Mouse (Mus musculus): ENCODE results near the gene Hist1h1b.
"Not testable (repeated sequence)": the region's sequence is repeated elsewhere in the genome, so short reads cannot be mapped to it uniquely, and the experiment has no call there.

Gene Hist1h1b

GRCm38 (mm10) chr13:21782361-21783254, 2.2 kb upstream of the Hist1h1b start:
- DNase-seq (ENCODE audit: low spot score in 2 of 2): not testable (repeated sequence)

DNA sequence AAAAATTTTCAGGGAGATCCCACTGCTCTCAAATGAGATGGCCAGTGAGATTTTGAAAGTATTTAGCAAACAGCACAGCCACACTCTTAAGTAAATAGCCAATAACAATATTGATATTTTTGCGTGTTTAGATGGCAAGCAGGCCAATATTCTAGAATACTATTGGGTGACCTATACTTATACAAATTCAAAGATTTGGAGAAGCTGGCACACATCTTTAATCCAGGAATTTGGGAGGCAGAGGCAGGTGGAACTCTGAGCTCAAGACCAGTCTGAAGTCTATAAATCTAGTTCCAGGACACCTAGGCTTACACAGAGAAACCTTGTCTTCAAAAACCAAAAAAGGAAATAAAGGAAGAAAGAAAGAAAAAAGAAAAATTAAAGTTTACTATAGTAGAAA, 1.2 kb upstream of the Hist1h1b start:
- DNase-seq (ENCODE audit: low spot score in 2 of 2): no peak

- DNase-seq (ENCODE audit: low spot score in 2 of 2): no peak
These were observed 663 bp upstream of the Hist1h1b start for GRCm38 (mm10) chr13:21781021-21781555.

DNA sequence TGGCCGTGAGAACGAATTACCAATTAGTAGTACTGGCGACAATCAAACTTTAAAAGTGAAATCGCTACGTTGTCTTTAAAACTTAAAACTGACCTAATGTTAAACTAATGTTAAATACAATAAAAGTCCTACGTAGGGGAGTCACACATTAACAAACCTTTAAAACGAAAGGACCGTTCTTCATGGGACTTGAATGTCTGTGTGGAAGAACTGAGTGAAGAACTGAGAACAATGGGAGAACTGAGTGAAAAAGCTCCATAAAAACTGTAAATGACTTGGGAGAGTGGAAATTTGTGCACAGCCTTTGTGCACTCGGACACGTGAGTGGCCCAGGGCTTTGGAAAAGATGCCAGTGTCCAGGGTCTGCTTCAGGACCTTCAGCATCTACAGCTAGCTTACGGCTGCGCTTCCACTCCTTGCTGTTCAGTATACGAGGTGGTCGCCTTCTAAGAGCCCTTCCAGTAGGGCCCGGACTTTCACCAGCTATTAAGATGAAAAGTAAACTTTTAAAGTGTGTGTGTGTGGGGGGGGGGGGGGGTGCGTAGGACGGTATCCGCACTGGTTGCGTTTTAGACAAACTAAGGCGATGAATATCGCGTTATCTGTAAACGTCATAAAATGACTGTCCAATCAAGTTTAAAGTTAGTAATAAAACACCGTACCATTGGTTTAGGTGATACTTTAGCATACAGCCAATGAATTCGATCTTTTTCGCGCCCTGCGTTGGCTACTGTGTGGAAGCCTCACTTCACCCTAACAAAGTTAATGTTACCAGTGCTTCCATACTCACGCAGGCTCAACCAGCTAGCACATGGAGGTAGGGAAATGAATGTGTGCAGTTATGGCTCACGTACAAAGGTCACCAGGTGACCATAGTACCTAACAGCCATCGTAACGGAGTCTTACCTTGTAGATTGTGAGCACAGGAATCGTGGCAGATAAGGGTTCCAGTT, 1.3 kb downstream of the Hist1h1b start:
- DNase-seq (ENCODE audit: low spot score in 2 of 2): peak; percentile 45 to 63

GRCm38 (mm10) chr13:21755707-21756106, 24.7 kb downstream of the Hist1h1b start:
- no peak for DNase-seq (ENCODE audit: low spot score in 2 of 2)

GRCm38 (mm10) chr13:21754294-21755001, 26.0 kb downstream of the Hist1h1b start:
- not testable (repeated sequence) for DNase-seq (ENCODE audit: low spot score in 2 of 2)

- DNase-seq (ENCODE audit: low spot score in 2 of 2): peak; percentile 43 to 53
These were observed 26.7 kb downstream of the Hist1h1b start, which contains the start of the genes Hist1h2ak and Hist1h2bn for GRCm38 (mm10) chr13:21753524-21754285. Gene Hist1h2ak, minus strand, starts transcription at chr13:21753827. Gene Hist1h2bn, plus strand, starts transcription at chr13:21754123.

DNA sequence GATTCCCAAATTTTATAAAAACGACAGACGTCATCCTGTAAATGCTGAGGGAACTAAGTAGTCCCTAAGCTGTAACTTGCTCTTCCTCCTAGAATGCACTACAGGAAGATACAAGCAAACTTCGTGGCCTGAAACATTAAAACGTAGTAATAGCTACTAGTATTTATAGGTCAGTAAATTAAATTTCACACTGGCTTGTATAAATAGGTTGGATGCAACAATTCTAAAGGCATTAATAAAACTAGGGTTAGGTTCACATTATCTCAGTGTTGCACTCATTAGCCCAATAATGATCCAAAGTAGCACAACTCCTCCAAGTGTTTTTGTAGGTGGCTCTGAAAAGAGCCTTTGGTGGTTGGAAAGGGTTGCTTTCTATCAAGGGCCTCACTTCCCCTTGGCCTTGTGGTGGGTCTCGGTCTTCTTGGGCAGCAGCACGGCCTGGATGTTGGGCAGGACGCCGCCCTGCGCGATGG, 27.3 kb downstream of the Hist1h1b start:
- no peak for DNase-seq (ENCODE audit: low spot score in 2 of 2)

GRCm38 (mm10) chr13:21752356-21752755, 28.1 kb downstream of the Hist1h1b start:
- no peak for DNase-seq (ENCODE audit: low spot score in 2 of 2)

DNA sequence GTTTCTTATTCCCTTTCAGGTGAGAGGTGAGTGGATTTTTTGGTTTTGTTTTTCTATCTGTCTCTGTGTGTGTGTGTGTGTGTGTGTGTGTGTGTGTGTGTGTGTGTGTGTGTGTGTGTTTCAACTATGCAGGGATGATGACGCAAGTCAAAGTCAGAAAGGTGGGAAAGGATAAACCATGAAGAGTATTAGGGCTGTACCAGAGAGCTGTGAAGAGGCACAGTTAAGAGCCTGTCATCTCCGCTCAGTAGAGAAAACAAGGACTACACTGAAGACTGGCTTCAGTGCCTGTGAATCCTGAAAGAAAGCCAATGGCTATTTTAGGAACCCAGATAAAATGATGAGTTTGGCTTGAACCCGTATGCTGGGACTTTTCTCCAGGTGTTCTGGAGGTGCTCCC, 28.6 kb downstream of the Hist1h1b start:
- DNase-seq (ENCODE audit: low spot score in 2 of 2): no peak

DNA sequence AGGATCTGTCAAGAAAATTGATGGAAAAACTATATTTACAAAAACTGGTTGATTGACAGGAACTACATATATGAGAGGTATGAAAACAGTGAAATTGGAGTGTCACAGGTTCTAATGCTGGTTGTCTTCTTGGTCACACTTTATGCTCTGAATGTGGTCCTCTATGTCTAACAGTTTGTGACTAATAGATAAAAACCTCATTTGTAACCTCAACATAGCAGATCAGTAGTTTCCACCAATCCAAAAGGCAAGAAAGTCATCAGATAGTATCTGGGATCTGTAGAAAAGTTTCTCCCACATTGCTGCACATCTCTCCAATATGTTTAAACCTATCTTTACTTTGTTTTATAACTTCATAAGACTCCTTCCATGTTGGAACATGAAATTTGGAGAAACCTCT, 29.0 kb downstream of the Hist1h1b start:
- no peak for DNase-seq (ENCODE audit: low spot score in 2 of 2)

GRCm38 (mm10) chr13:21750159-21751017, 30.0 kb downstream of the Hist1h1b start, which contains the start of gene Hist1h4k:
Gene Hist1h4k, minus strand, starts transcription at chr13:21750505.
- peak; percentile 84 to 89 for DNase-seq (ENCODE audit: low spot score in 2 of 2)

DNA sequence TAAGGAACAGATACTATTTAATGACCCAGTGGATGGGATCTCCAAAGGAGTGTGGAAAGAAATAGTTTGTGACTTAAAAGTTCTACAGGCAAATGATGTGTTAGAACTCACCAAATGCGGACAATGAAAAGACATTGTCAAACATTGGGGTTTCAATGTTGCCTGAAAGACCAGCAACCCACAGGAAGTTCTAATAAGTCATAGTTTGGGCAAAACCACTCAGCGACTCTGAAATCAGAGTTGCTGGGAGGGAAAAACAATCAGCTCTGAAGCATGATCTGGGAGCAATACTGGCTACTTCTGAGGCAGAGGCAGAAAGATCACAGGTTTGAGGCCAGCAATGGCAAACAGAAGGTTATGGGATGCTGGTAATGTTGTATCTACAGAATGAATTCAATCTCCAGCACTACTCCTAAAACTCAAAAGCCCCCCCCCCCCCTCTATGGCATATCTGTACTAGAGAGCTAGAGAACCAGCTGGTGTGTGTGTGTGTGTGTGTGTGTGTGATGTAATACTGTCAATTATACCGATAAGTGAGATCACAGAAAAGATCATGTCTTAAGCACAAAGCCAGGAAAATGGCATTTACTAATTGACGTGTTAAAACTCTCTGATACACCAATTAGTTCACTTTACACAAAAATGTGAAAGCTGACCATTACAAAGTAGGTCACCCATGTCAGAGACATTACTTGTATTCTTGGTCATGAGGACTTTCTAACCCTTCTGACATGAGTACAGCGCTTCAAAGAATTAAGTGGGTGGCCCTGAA, 30.9 kb downstream of the Hist1h1b start:
- no peak for DNase-seq (ENCODE audit: low spot score in 2 of 2)

GRCm38 (mm10) chr13:21745006-21745405, 35.4 kb downstream of the Hist1h1b start:
- no peak for DNase-seq (ENCODE audit: low spot score in 2 of 2)

DNA sequence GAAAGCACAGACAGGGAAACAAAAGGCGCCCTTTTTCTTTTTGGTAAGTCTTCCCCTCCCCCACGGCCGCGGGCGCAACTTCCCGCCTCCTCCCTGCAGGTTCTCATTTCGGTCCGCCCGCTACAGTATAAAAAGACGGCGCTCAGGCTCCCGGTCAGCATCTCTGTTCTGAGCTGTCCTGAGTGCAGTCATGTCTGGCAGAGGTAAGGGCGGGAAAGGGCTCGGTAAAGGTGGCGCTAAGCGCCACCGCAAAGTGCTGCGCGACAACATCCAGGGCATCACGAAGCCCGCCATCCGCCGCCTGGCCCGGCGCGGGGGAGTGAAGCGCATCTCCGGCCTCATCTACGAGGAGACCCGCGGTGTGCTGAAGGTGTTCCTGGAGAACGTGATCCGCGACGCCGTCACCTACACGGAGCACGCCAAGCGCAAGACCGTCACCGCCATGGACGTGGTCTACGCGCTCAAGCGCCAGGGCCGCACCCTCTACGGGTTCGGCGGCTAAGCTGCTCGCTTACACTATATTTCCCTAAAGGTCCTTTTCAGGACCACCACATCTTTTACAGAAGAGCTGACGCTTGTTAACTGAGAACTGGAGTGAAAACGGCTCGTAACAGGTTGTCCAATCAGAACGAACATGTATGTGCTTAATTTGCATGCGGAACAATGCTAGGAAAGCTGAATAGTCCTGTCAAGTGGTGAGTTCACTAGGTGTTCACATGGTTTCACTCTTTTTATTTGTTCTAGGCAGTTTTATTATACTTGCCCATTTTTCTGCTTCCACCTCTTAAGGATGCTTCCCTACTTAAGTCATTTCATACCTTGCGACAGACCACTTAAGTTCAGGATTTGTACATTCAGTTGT, 45.3 kb downstream of the Hist1h1b start, which contains the start of gene Hist1h4j:
Gene Hist1h4j (plus strand): TSS at position 159 of the 862 bp plus-strand sequence.
- peak; percentile 64 to 71 for DNase-seq (ENCODE audit: low spot score in 2 of 2)

DNA sequence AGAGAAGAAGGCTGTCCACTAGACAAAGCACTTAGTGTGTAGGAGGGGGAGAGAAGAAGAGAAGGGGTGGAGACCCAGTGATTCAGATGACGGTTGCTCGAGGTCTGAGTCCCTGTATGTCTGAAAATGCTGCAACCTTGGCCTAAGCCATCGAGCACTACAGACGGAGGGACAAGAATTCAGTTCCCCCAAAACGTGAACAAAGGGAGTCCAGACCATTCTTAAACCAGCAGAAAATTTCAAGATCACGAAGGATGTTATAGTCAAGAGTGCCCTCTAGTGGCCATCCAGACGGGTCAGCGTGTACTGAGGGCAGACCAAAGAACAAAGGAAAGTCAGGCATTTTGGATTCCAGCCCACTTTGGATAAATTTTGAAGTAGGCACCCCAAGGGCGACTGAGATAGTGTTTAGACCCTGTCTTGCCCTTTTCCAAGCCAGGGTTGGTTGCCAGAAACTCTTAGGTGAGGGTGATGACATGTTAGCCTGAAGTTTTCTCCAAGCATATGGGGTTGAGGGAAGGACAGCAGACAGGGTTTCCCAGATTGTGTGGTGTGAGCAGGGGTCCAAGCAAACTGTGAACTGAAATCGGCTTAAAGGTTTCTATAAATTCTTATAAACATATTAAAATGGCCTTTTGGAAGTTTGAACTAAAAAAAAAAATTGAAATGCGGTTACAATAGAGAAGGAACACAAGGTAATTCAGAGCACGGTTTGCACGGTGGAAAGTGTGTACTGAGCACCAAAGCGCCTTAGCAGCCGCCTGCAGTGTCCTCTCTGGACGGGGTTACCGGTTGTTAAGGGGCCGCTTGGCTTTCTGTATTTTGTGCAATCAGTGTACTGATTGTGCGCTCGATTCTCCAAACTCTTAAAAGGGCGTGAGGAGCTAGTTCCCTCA, 46.2 kb downstream of the Hist1h1b start:
- peak; percentile 69 to 75 for DNase-seq (ENCODE audit: low spot score in 2 of 2)
